Mouse (Mus musculus) gastrocnemius, postnatal 25 days (tissue): Measurements from ENCODE around the gene Olfr131. TPM values are rescaled to one million over a fixed set of nuclear protein-coding genes. Genes with fewer than 3 reads are reported as not detected.
"Not testable (repeated sequence)": the region's sequence is repeated elsewhere in the genome, so short reads cannot be mapped to it uniquely, and the experiment has no call there.

Experiments used
- DNase-seq: peaks from one replicate; pipeline ENCODE4 v3.0.0; 2022
- long read RNA-seq, 2 experiments: library from polyadenylated mRNA; stranded (forward); transcript quantifications; one replicate each; pipeline ENCODE4 v2.0.0; 2021
- total RNA-seq, 2 experiments: library from RNA; stranded (reverse); gene quantifications; 1 replicate in 1 of 2; 2 replicates in 1 of 2; pipeline ENCODE4 v1.2.3; 2021

Gene Olfr131
- total RNA-seq: not detected
- long read RNA-seq, experiment 1: 0 reads
- long read RNA-seq, experiment 2: 0 reads

DNA sequence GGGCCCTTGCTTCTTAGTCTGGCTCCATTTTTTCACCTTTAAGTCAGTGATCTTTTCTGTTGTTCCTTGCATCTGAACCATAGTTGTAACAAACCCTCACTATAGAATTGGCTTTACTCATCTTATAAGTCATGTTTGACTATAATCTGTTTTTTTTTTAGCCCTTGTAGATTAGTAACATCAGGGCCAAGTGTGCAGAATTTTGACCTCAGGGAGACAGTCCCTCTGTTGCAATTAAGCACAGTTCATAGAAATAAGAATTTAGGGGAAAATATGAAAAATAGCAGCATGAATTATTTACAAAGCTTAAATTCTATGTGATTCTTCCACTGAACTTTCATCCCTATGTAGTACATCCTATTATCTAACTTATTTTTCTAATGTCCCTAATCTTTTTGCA lies at the start of gene Olfr131:
Gene Olfr131 (minus strand): TSS at position 101 of the 400 bp plus-strand sequence.
- no peak for DNase-seq

DNA sequence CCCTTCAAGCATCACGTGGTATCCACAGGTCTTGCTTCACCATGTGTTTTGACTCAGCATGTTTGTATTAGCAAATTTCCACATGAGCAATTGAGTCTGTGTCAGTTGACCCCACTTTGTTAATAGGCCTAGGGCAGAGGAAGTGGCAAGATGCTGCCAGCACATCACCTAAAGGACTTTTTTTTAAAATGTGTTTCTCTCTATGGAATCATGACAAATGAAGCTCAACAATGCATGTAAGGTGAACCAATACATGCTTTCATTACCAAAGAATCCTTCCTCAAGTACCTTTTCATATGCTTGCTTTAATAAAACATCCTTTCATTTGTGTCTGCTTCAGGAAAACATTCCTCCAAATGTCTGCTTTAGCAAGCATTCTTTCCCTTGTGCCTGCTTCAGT lies 45.9 kb upstream of the Olfr131 start, which contains the start of gene Olfr132:
Gene Olfr132 (minus strand): TSS at position 101 of the 400 bp plus-strand sequence.
- no peak for DNase-seq

DNA sequence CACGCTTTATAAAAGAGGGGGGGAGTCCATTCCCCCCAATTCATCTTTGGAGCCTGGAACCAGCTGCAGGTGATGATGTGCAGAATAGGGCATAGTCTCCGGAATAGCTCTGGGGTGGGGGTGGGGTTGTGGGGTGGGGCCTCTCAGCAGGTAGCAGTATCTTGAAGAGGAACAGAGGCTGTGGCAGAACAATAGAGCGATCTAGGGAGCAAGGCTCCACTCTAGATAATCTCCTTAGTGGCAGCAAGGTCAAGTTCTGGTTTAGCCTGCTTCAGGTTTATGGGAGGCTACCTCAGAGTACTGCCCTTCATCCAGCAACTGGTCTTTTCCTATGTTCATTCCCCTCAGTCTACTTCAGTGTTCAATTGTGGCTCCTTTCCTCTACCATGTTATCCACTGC lies 36.9 kb upstream of the Olfr131 start:
- not testable (repeated sequence) for DNase-seq

DNA sequence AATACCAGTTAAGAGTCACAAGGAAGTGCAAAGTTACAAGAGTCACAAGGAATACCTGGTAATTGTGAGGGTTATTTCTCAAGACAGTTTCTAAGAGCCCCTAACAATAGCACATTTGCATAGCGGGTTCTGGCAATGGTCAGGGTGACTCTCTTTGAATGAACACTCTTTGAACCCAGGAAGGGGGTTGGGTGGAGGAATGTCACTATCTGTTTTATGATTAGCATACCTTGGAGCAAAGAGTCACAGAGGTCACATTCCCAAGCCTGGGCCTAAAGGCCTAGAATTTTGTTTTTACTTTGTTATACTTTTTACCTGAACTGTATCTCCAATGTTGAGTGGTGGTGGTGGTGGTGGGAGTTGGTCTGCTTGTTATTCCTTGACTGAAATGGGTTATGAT lies 35.7 kb upstream of the Olfr131 start:
- not testable (repeated sequence) for DNase-seq

DNA sequence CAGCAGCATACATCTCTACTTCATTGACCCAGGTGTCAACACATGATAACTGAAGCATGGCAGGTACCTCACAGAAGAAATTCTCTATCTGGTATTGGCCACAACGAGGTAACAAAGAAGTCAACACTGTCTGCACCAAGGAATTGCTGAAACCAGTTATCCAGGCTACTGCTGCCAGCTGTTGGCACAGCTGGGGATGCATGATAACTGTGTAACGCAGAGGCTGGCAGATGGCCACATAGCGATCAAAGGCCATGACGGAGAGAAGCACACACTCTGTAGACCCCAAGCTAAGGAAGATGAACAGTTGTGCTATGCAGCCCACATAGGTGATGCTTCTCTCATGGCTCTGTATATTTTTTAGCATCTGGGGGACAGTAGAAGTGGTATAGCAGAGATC lies 6.1 kb downstream of the Olfr131 start:
- no peak for DNase-seq

DNA sequence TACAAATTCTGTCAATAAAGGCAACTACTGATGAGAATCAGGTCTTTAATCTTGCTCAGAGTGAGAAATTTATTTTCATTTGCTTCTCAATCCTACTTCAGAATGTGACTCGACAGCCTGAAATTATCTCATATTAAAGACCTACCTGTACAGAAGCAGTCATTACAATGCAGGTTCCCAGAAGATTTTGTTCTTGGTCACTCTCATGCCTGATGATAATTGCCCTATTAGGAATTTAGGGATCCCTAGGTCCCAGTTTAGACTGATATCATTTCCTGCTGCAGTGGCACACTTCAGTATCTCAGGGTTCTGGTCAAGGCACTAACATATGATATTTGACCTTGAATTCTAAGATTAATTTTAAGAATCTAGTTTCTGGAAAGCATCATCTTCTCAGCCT lies 24.9 kb downstream of the Olfr131 start, which contains the start of gene Olfr130:
Gene Olfr130 (plus strand): TSS at position 301 of the 400 bp plus-strand sequence.
- DNase-seq: no peak

DNA sequence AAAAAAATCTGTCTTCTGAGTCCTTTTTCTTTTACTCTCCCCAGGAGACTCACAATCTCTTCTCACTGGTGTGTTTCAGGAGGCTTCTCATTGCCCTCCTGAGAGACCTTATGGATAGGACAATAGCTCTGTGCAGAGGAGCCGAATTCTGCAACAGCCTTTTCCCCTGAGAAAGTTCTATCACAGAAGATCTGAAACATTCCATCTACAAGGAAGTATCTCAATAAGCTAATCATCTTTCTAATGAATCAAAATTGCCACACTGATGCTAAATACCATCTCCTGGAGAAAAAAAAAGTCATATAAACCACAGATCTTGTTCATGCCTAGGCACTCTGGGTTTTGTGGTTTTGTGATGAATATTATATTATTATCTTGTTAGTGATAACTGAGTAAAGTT lies 28.5 kb downstream of the Olfr131 start, which contains the start of gene Olfr129:
Gene Olfr129 (minus strand): TSS at position 101 of the 400 bp plus-strand sequence.
- no peak for DNase-seq

Other genes with a start within 250 kb of the Olfr131 start
- gene Olfr126, start 241.2 kb downstream of the Olfr131 start, total RNA-seq: not detected
- gene Olfr127, start 188.3 kb downstream of the Olfr131 start, total RNA-seq: not detected
- not detected for gene Olfr128, start 168.1 kb downstream of the Olfr131 start, total RNA-seq
- gene Olfr761, start 135.6 kb downstream of the Olfr131 start, total RNA-seq: not detected
- not detected for gene Olfr129, start 28.6 kb downstream of the Olfr131 start, total RNA-seq
- not detected for gene Olfr130, start 24.8 kb downstream of the Olfr131 start, total RNA-seq
- gene Olfr132, start 45.8 kb upstream of the Olfr131 start, total RNA-seq: not detected
- not detected for gene Olfr133, start 56.6 kb upstream of the Olfr131 start, total RNA-seq
- gene Olfr134, start 82.7 kb upstream of the Olfr131 start, total RNA-seq: not detected
- not detected for gene Olfr135, start 115.6 kb upstream of the Olfr131 start, total RNA-seq
- gene Olfr138, start 172.3 kb upstream of the Olfr131 start, total RNA-seq: not detected
- gene Olfr137, start 218.9 kb upstream of the Olfr131 start, total RNA-seq: not detected
- not detected for gene Olfr136, start 241.1 kb upstream of the Olfr131 start, total RNA-seq